Mouse (Mus musculus) embryonic facial prominence, embryonic 11.5 days (tissue): ENCODE measurements around the gene Gm10100. TPM values are rescaled to one million over a fixed set of nuclear protein-coding genes. Genes with fewer than 3 reads are reported as not detected.
"Not testable (repeated sequence)": the region's sequence is repeated elsewhere in the genome, so short reads cannot be mapped to it uniquely, and the experiment has no call there.

ENCODE experiments used
- ATAC-seq: fragments of 200-750 bp; cut with Nextera tagmentation; replicated peaks from 2 replicates; pipeline ENCODE4 v1.8.0; 2017; ENCODE audit warnings: low read depth; ENCODE audit not compliant: insufficient number of reproducible peaks, low FRiP score, low TSS enrichment
- DNase-seq: peaks from one replicate; pipeline ENCODE4 v3.0.0-alpha.2; 2015; ENCODE audit warnings: low spot score
- H3K27ac ChIP-seq: fragments of 300-500 bp; sonication (generic); replicated peaks from 2 replicates; pipeline ENCODE4 v1.5.1; 2014; ENCODE audit warnings: mild to moderate bottlenecking, low read depth, low read length, control low read depth
- H3K27me3 ChIP-seq: fragments of 300-500 bp; sonication (generic); 2 replicates; pipeline ENCODE4 v1.6.1; 2014; ENCODE audit warnings: mild to moderate bottlenecking, low read length, moderate library complexity, mixed read lengths; ENCODE audit not compliant: control insufficient read depth, insufficient read depth
- H3K36me3 ChIP-seq: fragments of 300-500 bp; sonication (generic); replicated peaks from 2 replicates; pipeline ENCODE4 v1.6.1; 2014; ENCODE audit warnings: low read depth, mild to moderate bottlenecking, low read length, moderate library complexity, mixed read lengths; ENCODE audit not compliant: control insufficient read depth, insufficient read depth
- H3K4me1 ChIP-seq: fragments of 300-500 bp; sonication (generic); 2 replicates; pipeline ENCODE4 v1.6.1; 2014; ENCODE audit warnings: low read length, mixed read lengths; ENCODE audit not compliant: control insufficient read depth, insufficient read depth
- H3K4me2 ChIP-seq: fragments of 300-500 bp; sonication (generic); 2 replicates; pipeline ENCODE4 v1.6.1; 2014; ENCODE audit warnings: low read depth, mild to moderate bottlenecking, control low read depth, low read length, moderate library complexity
- H3K4me3 ChIP-seq: fragments of 300-500 bp; sonication (generic); 2 replicates; pipeline ENCODE4 v1.5.1; 2014; ENCODE audit warnings: low read depth, low read length, control low read depth
- H3K9ac ChIP-seq: fragments of 300-500 bp; sonication (generic); replicated peaks from 2 replicates; pipeline ENCODE4 v1.6.1; 2014; ENCODE audit warnings: mild to moderate bottlenecking, control low read depth, low read length
- H3K9me3 ChIP-seq: fragments of 300-500 bp; sonication (generic); replicated peaks from 2 replicates; pipeline ENCODE4 v1.6.1; 2016; ENCODE audit warnings: mild to moderate bottlenecking, low read length, inconsistent platforms, mixed read lengths; ENCODE audit not compliant: control insufficient read depth
- WGBS: fragments of 180-500 bp; shearing (Covaris S2); extraction: QIAGEN DNeasy Blood & Tissue Kit; methylation state at CpG from one replicate; pipeline ENCODE4 v1.1.7; 2014; 5-methylcytosine and 5-hydroxymethylcytosine counted together
- polyA plus RNA-seq: library from polyadenylated mRNA; unstranded; fragments of >200 nt; fragmentation: Nextera tagmentation; extraction: Ambion mirVana; gene quantifications from 2 replicates; pipeline ENCODE4 v1.2.1, GENCODE M21; 2014

Gm10100 gene
- polyA plus RNA-seq, 1 experiment from 2014 or later = not detected

GRCm38 (mm10) chr10:77729241-77729640, 3.0 kb downstream of the Gm10100 start:
- ATAC-seq = no peak
- no peaks in the 10 kb centered on the region for H3K9me3 ChIP-seq
- no peak overlapping the region for H3K27ac ChIP-seq
- H3K9ac ChIP-seq = no peak overlapping the region
- no peak for DNase-seq
- no peaks in the 10 kb centered on the region for H3K27me3 ChIP-seq
- H3K36me3 ChIP-seq = no peaks in the 10 kb centered on the region
- H3K4me3 ChIP-seq = no peak overlapping the region
- no peaks in the 10 kb centered on the region for H3K4me1 ChIP-seq
- 60% methylated on average over 4 of the region's 4 CpGs for WGBS
- H3K4me2 ChIP-seq = no peak overlapping the region

- WGBS = 100% methylated on average over 1 of the region's 1 CpGs
Observed at GRCm38 (mm10) chr10:77735928-77736327, 9.6 kb downstream of the Gm10100 start.

GRCm38 (mm10) chr10:77738929-77739328, 12.6 kb downstream of the Gm10100 start:
- Histone ChIP-seq H3K36me3 (no peaks in the 10 kb centered on the region), H3K9ac (no peak overlapping the region), H3K4me1 (no peaks in the 10 kb centered on the region), H3K4me2 (no peak overlapping the region), H3K4me3 (no peak overlapping the region), H3K9me3 (no peaks in the 10 kb centered on the region), H3K27me3 (no peaks in the 10 kb centered on the region), H3K27ac (no peak overlapping the region)
- ATAC-seq (no peak), DNase-seq (no peak)
- WGBS = 86% methylated on average over 4 of the region's 4 CpGs

More at GRCm38 (mm10) chr10:77735928-77736327, 9.6 kb downstream of the Gm10100 start:
- no peak for ATAC-seq
- H3K9ac ChIP-seq = no peak overlapping the region
- H3K9me3 ChIP-seq = no peaks in the 10 kb centered on the region
- H3K4me2 ChIP-seq = no peak overlapping the region
- no peak for DNase-seq
- no peaks in the 10 kb centered on the region for H3K36me3 ChIP-seq
- no peaks in the 10 kb centered on the region for H3K27me3 ChIP-seq
- no peaks in the 10 kb centered on the region for H3K4me1 ChIP-seq
- H3K4me3 ChIP-seq = no peak overlapping the region
- H3K27ac ChIP-seq = no peak overlapping the region

- ATAC-seq, H3K4me3 ChIP-seq, H3K27ac ChIP-seq, H3K4me2 ChIP-seq, H3K9ac ChIP-seq, DNase-seq, H3K9me3 ChIP-seq, H3K4me1 ChIP-seq, H3K27me3 ChIP-seq, H3K36me3 ChIP-seq: not testable (repeated sequence)
- WGBS = 52% methylated on average over 4 of the region's 5 CpGs
Observed at GRCm38 (mm10) chr10:77741924-77742688, 15.8 kb downstream of the Gm10100 start, which contains the start of gene Gm18596. TSS of gene Gm18596 (minus strand) at chr10:77742638.

GRCm38 (mm10) chr10:77750686-77751085, 24.4 kb downstream of the Gm10100 start:
- not testable (repeated sequence) for H3K27ac ChIP-seq, H3K9me3 ChIP-seq, H3K4me3 ChIP-seq, H3K9ac ChIP-seq, ATAC-seq, H3K36me3 ChIP-seq, H3K4me2 ChIP-seq, H3K4me1 ChIP-seq, H3K27me3 ChIP-seq, DNase-seq
- 82% methylated on average over 1 of the region's 1 CpGs for WGBS

- H3K36me3 ChIP-seq, DNase-seq, H3K9me3 ChIP-seq, H3K4me2 ChIP-seq, H3K27ac ChIP-seq, ATAC-seq, H3K9ac ChIP-seq, H3K4me1 ChIP-seq, H3K4me3 ChIP-seq, H3K27me3 ChIP-seq: not testable (repeated sequence)
- WGBS = 67% methylated on average over 1 of the region's 1 CpGs
Observed at GRCm38 (mm10) chr10:77751254-77751653, 25.0 kb downstream of the Gm10100 start, which contains the start of gene Gm9736. TSS of gene Gm9736 (minus strand) at chr10:77751354.

- WGBS = 67% methylated on average over 3 of the region's 3 CpGs
- H3K4me1 ChIP-seq, H3K36me3 ChIP-seq, H3K9me3 ChIP-seq, DNase-seq, H3K27ac ChIP-seq, H3K4me3 ChIP-seq, H3K4me2 ChIP-seq, ATAC-seq, H3K9ac ChIP-seq, H3K27me3 ChIP-seq: not testable (repeated sequence)
Observed at GRCm38 (mm10) chr10:77752312-77752711, 26.0 kb downstream of the Gm10100 start.

GRCm38 (mm10) chr10:77753448-77753847, 27.2 kb downstream of the Gm10100 start:
- H3K4me2 ChIP-seq = no peak overlapping the region
- no peaks in the 10 kb centered on the region; the same call in 1 of the 2 replicates for H3K4me1 ChIP-seq
- no peak for DNase-seq
- H3K36me3 ChIP-seq = no peaks in the 10 kb centered on the region
- H3K27ac ChIP-seq = no peak overlapping the region
- no peaks in the 10 kb centered on the region for H3K9me3 ChIP-seq
- ATAC-seq = no peak
- H3K27me3 ChIP-seq = no peaks in the 10 kb centered on the region
- H3K4me3 ChIP-seq = no peak overlapping the region
- no peak overlapping the region for H3K9ac ChIP-seq
